Mouse (Mus musculus): ENCODE measurements around the gene Plscr2. TPM values are rescaled to one million over a fixed set of nuclear protein-coding genes. Genes with fewer than 3 reads are reported as not detected.

Plscr2 gene
- polyA plus RNA-seq, 1 experiment from 2014 or later = 0.69 TPM

- no peaks in the 10 kb centered on the region for H3K27me3 ChIP-seq (ENCODE audit: control insufficient read depth, insufficient read depth, low read length)
- no peaks in the 10 kb centered on the region for H3K9me3 ChIP-seq (ENCODE audit: control insufficient read depth, low read length)
- no peak overlapping the region for H3K9ac ChIP-seq (ENCODE audit: low read length)
- no peak overlapping the region for H3K4me3 ChIP-seq (ENCODE audit: low read depth, low read length)
- DNase-seq (ENCODE audit: low spot score) = no peak
- 52% methylated on average over 4 of the region's 4 CpGs for WGBS
- no peak for ATAC-seq (replicated peaks; ENCODE audit: low FRiP score)
- no peaks in the 10 kb centered on the region for H3K4me1 ChIP-seq (replicated peaks; ENCODE audit: control insufficient read depth, insufficient read depth, low read length)
- H3K27ac ChIP-seq (ENCODE audit: low read depth, low read length) = no peak overlapping the region
- no peaks in the 10 kb centered on the region for H3K36me3 ChIP-seq (ENCODE audit: control insufficient read depth, insufficient read depth, low read length)
- no peak overlapping the region for H3K4me2 ChIP-seq (ENCODE audit: low read depth, low read length, severe bottlenecking)
Observed at GRCm38 (mm10) chr9:92270927-92271326, 4.5 kb upstream of the Plscr2 start.

DNA sequence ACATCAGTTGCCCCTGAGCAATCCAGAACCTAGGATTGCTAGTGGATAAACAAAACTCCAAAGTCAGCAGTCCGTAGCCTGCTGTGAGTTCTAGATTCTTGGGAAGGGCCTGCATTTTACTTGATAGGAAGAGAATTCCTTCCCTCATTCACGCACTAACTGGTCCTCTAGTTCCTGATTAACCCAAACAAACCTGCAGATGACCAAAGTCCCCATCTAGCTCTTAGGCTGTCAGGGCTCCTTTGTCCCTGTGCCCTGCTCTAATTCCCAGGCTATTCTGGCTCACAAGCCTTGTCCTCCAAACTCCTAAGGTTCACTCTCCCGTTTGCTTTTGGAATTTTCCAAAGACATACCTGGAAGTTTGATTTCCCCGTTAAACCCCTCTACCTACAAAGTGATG lies 2.8 kb upstream of the Plscr2 start:
- no peaks in the 10 kb centered on the region for H3K36me3 ChIP-seq (ENCODE audit: control insufficient read depth, insufficient read depth, low read length)
- no peak for ATAC-seq (replicated peaks; ENCODE audit: low FRiP score)
- H3K4me2 ChIP-seq (ENCODE audit: low read depth, low read length, severe bottlenecking) = no peak overlapping the region
- H3K9me3 ChIP-seq (ENCODE audit: control insufficient read depth, low read length) = no peaks in the 10 kb centered on the region
- no peak overlapping the region for H3K27ac ChIP-seq (ENCODE audit: low read depth, low read length)
- WGBS = 91% methylated on average over 4 of the region's 4 CpGs
- H3K4me1 ChIP-seq (replicated peaks; ENCODE audit: control insufficient read depth, insufficient read depth, low read length) = no peaks in the 10 kb centered on the region
- H3K9ac ChIP-seq (ENCODE audit: low read length) = no peak overlapping the region
- H3K27me3 ChIP-seq (ENCODE audit: control insufficient read depth, insufficient read depth, low read length) = no peaks in the 10 kb centered on the region
- no peak for DNase-seq (ENCODE audit: low spot score)
- no peak overlapping the region for H3K4me3 ChIP-seq (ENCODE audit: low read depth, low read length)

DNA sequence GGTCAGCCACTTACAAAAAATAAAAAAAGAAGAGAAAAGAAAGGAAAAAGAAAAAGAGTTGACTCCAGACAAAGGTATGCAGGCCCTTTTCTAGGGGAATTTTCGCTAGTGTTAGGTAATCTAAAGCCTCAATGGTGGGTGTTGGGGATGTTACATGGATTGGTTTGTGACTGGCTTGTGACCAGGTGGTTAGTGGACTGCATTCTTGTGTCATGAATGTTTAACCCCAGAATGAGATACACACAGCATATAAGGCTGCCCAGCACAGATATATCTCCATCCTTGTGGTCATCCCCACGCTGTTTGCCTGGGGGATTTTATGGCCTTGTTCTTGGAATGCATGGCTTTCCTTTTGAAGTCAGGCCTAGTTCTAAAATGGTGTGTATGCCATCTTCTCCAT lies 2.1 kb upstream of the Plscr2 start:
- no peak overlapping the region for H3K27ac ChIP-seq (ENCODE audit: low read depth, low read length)
- ATAC-seq (replicated peaks; ENCODE audit: low FRiP score) (no peak), DNase-seq (ENCODE audit: low spot score) (no peak)
- no peak overlapping the region for H3K4me2 ChIP-seq (ENCODE audit: low read depth, low read length, severe bottlenecking)
- no peaks in the 10 kb centered on the region for H3K27me3 ChIP-seq (ENCODE audit: control insufficient read depth, insufficient read depth, low read length)
- no peaks in the 10 kb centered on the region for H3K36me3 ChIP-seq (ENCODE audit: control insufficient read depth, insufficient read depth, low read length)
- H3K4me1 ChIP-seq (replicated peaks; ENCODE audit: control insufficient read depth, insufficient read depth, low read length) = no peaks in the 10 kb centered on the region
- H3K9ac ChIP-seq (ENCODE audit: low read length) = no peak overlapping the region
- WGBS = 95% methylated on average over 2 of the region's 2 CpGs
- H3K9me3 ChIP-seq (ENCODE audit: control insufficient read depth, low read length) = no peaks in the 10 kb centered on the region
- no peak overlapping the region for H3K4me3 ChIP-seq (ENCODE audit: low read depth, low read length)

DNA sequence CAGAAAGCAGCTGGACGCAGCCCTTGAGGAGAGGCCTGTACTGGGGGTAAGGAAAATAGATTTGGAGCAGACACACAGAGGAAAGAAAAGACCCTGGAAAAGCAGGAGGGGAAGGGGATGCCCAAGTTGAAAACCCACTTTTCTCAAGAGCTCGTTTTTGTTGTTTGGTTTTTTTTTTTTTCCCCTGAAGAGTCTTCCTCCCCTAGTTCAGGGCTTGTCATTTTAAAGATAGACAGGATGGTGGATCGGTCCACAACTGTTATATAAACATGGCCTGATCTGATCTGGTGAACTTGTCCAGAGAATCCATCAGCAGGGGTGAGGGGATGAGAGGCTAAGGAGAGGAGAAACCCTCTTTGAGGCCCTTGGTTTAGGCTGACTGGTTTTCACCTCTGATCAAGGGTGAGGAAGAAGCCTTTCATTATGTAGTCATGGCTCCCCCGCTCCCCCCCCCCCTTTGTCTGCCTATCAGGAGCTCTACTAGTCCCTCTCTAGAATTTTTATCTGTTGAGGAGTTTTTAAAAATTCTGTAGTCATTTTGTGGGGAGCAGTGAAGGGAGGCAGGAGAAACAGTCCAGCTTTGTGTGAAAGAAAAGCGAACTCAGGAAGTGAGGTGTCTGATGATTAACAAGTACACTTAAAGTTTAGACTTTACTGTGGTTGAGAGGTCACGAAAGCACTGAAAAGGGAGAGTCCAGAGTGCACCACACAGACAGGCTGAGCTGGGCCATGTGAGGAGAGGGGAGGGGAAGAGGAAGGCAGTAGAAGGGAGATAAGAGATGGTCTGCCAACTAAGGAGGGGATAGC lies 1.2 kb upstream of the Plscr2 start:
- Histone ChIP-seq H3K27ac (ENCODE audit: low read depth, low read length) (no peak overlapping the region), H3K4me2 (ENCODE audit: low read depth, low read length, severe bottlenecking) (no peak overlapping the region), H3K9ac (ENCODE audit: low read length) (no peak overlapping the region), H3K36me3 (ENCODE audit: control insufficient read depth, insufficient read depth, low read length) (no peaks in the 10 kb centered on the region), H3K4me1 (replicated peaks; ENCODE audit: control insufficient read depth, insufficient read depth, low read length) (no peaks in the 10 kb centered on the region), H3K9me3 (ENCODE audit: control insufficient read depth, low read length) (no peaks in the 10 kb centered on the region), H3K4me3 (ENCODE audit: low read depth, low read length) (no peak overlapping the region), H3K27me3 (ENCODE audit: control insufficient read depth, insufficient read depth, low read length) (no peaks in the 10 kb centered on the region)
- 77% methylated on average over 6 of the region's 6 CpGs for WGBS
- DNase-seq (ENCODE audit: low spot score) (no peak), ATAC-seq (replicated peaks; ENCODE audit: low FRiP score) (no peak)

GRCm38 (mm10) chr9:92276360-92276759 lies 958 bp downstream of the Plscr2 start:
- no peak for DNase-seq (ENCODE audit: low spot score)
- Histone ChIP-seq H3K36me3 (ENCODE audit: control insufficient read depth, insufficient read depth, low read length) (no peaks in the 10 kb centered on the region), H3K27me3 (ENCODE audit: control insufficient read depth, insufficient read depth, low read length) (no peaks in the 10 kb centered on the region), H3K27ac (ENCODE audit: low read depth, low read length) (no peak overlapping the region), H3K4me3 (ENCODE audit: low read depth, low read length) (no peak overlapping the region), H3K4me2 (ENCODE audit: low read depth, low read length, severe bottlenecking) (no peak overlapping the region), H3K9me3 (ENCODE audit: control insufficient read depth, low read length) (no peaks in the 10 kb centered on the region), H3K9ac (ENCODE audit: low read length) (no peak overlapping the region), H3K4me1 (replicated peaks; ENCODE audit: control insufficient read depth, insufficient read depth, low read length) (no peaks in the 10 kb centered on the region)
- no peak for ATAC-seq (replicated peaks; ENCODE audit: low FRiP score)
- 87% methylated on average over 7 of the region's 7 CpGs for WGBS

DNA sequence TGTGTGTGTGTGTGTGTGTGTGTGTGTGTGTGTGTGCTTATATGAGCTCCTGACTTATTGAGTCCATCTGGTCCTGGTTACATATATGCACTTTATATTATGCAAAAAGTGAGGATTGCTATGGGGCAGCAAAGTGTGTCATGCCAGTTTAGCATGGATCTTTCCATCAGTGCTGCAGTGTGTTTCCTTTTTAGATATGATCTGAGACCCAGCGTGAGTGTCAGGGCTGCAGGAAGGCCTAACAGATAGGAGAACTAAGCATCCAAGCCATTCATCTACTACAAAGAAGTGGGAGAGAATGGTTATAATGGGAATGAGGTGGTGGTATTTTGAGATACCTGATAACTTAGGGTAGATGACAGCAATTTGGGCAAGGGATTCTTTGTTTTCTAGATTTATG lies 4.6 kb downstream of the Plscr2 start:
- H3K27me3 ChIP-seq (ENCODE audit: control insufficient read depth, insufficient read depth, low read length) = no peaks in the 10 kb centered on the region
- no peaks in the 10 kb centered on the region for H3K36me3 ChIP-seq (ENCODE audit: control insufficient read depth, insufficient read depth, low read length)
- no peak overlapping the region for H3K27ac ChIP-seq (ENCODE audit: low read depth, low read length)
- no peak for DNase-seq (ENCODE audit: low spot score)
- H3K9me3 ChIP-seq (ENCODE audit: control insufficient read depth, low read length) = no peaks in the 10 kb centered on the region
- no peak overlapping the region for H3K9ac ChIP-seq (ENCODE audit: low read length)
- no peak for ATAC-seq (replicated peaks; ENCODE audit: low FRiP score)
- H3K4me1 ChIP-seq (replicated peaks; ENCODE audit: control insufficient read depth, insufficient read depth, low read length) = no peaks in the 10 kb centered on the region
- H3K4me2 ChIP-seq (ENCODE audit: low read depth, low read length, severe bottlenecking) = no peak overlapping the region
- 79% methylated on average over 1 of the region's 1 CpGs for WGBS
- H3K4me3 ChIP-seq (ENCODE audit: low read depth, low read length) = no peak overlapping the region

- Histone ChIP-seq H3K36me3 (ENCODE audit: control insufficient read depth, insufficient read depth, low read length) (no peaks in the 10 kb centered on the region), H3K27me3 (ENCODE audit: control insufficient read depth, insufficient read depth, low read length) (no peaks in the 10 kb centered on the region), H3K27ac (ENCODE audit: low read depth, low read length) (no peak overlapping the region), H3K4me1 (replicated peaks; ENCODE audit: control insufficient read depth, insufficient read depth, low read length) (no peaks in the 10 kb centered on the region), H3K4me2 (ENCODE audit: low read depth, low read length, severe bottlenecking) (no peak overlapping the region), H3K9me3 (ENCODE audit: control insufficient read depth, low read length) (no peaks in the 10 kb centered on the region), H3K9ac (ENCODE audit: low read length) (no peak overlapping the region), H3K4me3 (ENCODE audit: low read depth, low read length) (no peak overlapping the region)
- no peak for ATAC-seq (replicated peaks; ENCODE audit: low FRiP score)
- no peak for DNase-seq (ENCODE audit: low spot score)
- 44% methylated on average over 7 of the region's 7 CpGs for WGBS
Observed at GRCm38 (mm10) chr9:92282563-92283171, 7.3 kb downstream of the Plscr2 start.

DNA sequence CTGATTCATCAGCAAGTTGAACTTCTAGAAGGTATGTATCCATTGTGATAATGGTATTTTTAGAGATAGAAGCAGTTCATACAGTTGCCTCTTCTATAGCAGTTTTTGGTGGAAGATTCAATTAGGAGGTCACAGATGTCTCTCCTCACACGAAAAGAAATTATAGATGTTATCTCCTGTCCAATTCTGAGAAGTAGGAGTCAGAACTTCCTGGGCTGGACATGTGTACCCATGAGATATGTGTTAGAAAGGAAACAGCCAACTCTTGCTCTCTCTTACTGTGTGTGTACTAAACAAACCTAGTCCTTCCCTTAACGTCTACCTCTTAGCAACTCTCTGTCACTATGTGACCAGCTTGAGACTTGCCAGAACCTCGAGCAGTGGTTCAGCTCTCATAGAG lies 14.3 kb downstream of the Plscr2 start:
- no peak for ATAC-seq (replicated peaks; ENCODE audit: low FRiP score)
- WGBS = 80% methylated on average over 3 of the region's 3 CpGs
- H3K4me2 ChIP-seq (ENCODE audit: low read depth, low read length, severe bottlenecking) = no peak overlapping the region

DNA sequence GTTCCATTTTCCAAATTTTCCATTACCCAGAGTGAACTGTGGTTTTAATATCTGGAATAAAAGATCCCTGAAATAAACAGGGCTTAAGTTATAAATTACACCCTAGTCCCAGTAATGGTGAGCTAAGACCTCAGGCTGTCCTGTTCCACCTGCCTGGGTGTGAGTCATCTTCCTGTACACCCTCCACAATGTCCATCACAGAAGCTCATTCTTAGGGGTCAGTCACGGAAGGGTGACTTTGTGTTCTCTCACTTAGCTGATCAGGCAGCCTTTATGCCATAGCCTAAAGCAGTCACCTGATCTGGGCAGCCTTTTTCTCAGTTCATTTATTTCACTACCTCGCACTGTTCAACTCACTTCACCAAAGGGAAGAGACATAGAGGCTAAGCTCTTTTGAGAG lies 16.8 kb downstream of the Plscr2 start:
- Histone ChIP-seq H3K27ac (ENCODE audit: low read depth, low read length) (no peak overlapping the region), H3K4me2 (ENCODE audit: low read depth, low read length, severe bottlenecking) (no peak overlapping the region), H3K9ac (ENCODE audit: low read length) (no peak overlapping the region), H3K36me3 (ENCODE audit: control insufficient read depth, insufficient read depth, low read length) (no peaks in the 10 kb centered on the region), H3K4me3 (ENCODE audit: low read depth, low read length) (no peak overlapping the region), H3K4me1 (replicated peaks; ENCODE audit: control insufficient read depth, insufficient read depth, low read length) (no peaks in the 10 kb centered on the region), H3K9me3 (ENCODE audit: control insufficient read depth, low read length) (no peaks in the 10 kb centered on the region), H3K27me3 (ENCODE audit: control insufficient read depth, insufficient read depth, low read length) (no peaks in the 10 kb centered on the region)
- no peak for DNase-seq (ENCODE audit: low spot score)
- no peak for ATAC-seq (replicated peaks; ENCODE audit: low FRiP score)
- WGBS = 76% methylated on average over 2 of the region's 2 CpGs

More for the DNA sequence above, 14.3 kb downstream of the Plscr2 start:
- Histone ChIP-seq H3K9ac (ENCODE audit: low read length) (no peak overlapping the region), H3K4me3 (ENCODE audit: low read depth, low read length) (no peak overlapping the region), H3K4me1 (replicated peaks; ENCODE audit: control insufficient read depth, insufficient read depth, low read length) (no peaks in the 10 kb centered on the region), H3K36me3 (ENCODE audit: control insufficient read depth, insufficient read depth, low read length) (no peaks in the 10 kb centered on the region), H3K9me3 (ENCODE audit: control insufficient read depth, low read length) (no peaks in the 10 kb centered on the region), H3K27ac (ENCODE audit: low read depth, low read length) (no peak overlapping the region), H3K27me3 (ENCODE audit: control insufficient read depth, insufficient read depth, low read length) (no peaks in the 10 kb centered on the region)
- DNase-seq (ENCODE audit: low spot score) = no peak

All from forebrain, embryonic 11.5 days (tissue).